Mouse (Mus musculus) CH12.LX (cell line): ENCODE measurements around the gene Map9.

ENCODE experiments used
- CTCF ChIP-seq, 2 experiments: IDR thresholded peaks in 1 of 2; conservative IDR thresholded peaks in 1 of 2; 2 replicates each; pipeline ENCODE4 v1.5.1; 2011 to 2012; ENCODE audit warnings: low read depth in 2 of 2, low read length in 2 of 2, improper control_type of control experiment in 1 of 2, inconsistent platforms in 1 of 2, mild to moderate bottlenecking in 1 of 2, moderate library complexity in 1 of 2
- E2F4 ChIP-seq: IDR thresholded peaks from 2 replicates; pipeline ENCODE4 v1.6.1; 2011; ENCODE audit warnings: low read depth, low read length, improper control_type of control experiment; ENCODE audit not compliant: insufficient replicate concordance
- GABPA ChIP-seq: IDR thresholded peaks from 2 replicates; pipeline ENCODE4 v1.6.1; 2012; ENCODE audit warnings: low read depth, low read length, improper control_type of control experiment, inconsistent platforms; ENCODE audit not compliant: insufficient replicate concordance
- KAT2A ChIP-seq: IDR thresholded peaks from 2 replicates; pipeline ENCODE4 v1.6.1; 2012; ENCODE audit warnings: low read length, improper control_type of control experiment, inconsistent platforms; ENCODE audit not compliant: insufficient replicate concordance
- POLR2A ChIP-seq: IDR thresholded peaks from 2 replicates; pipeline ENCODE4 v1.6.1; 2011; ENCODE audit warnings: low read depth, mild to moderate bottlenecking, improper control_type of control experiment, low read length
- ZMIZ1 ChIP-seq: IDR thresholded peaks from 2 replicates; pipeline ENCODE4 v1.6.1; 2012; ENCODE audit warnings: low read depth, mild to moderate bottlenecking, inconsistent platforms, low read length, improper control_type of control experiment

DNA sequence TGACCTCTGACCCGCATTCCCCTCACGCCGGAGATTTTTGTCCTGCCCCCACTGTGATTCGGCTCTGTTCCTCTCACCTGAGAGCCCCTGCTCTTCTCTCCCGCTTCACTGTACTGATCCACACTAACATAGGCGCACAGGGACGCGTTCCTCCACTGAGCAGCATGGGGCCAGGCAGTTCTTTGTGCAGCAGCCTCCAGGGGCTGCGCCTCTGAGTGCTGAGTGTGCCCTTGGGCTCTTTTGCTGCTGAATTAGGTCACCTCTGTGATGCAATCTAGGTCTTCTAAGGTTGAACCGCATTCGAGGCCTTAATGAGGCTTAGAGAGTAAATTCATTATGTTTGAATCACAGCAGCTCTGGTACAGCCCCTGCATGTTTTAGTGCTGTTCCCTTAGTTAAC is 24.5 kb downstream of the Map9 start:
- TF ChIP-seq ZMIZ1 (no peak), POLR2A (no peak), CTCF (conservative IDR thresholded peaks at IDR 0.05 in 1 of 2, IDR thresholded peaks at IDR 0.05 in 1 of 2; ENCODE audit: low read depth in 2 of 2, low read length in 2 of 2) (no peak), GABPA (no peak), E2F4 (no peak), KAT2A (no peak)
